Mouse (Mus musculus): ENCODE data around the gene Cdon.

- TF ChIP-seq CTCF (IDR thresholded peaks at IDR 0.05; ENCODE audit: insufficient read depth, low read length) = no peak
- TF ChIP-seq POLR2A (IDR thresholded peaks at IDR 0.05; ENCODE audit: borderline replicate concordance, extremely low read depth, low read depth, low read length) = no peak
Measured at GRCm38 (mm10) chr9:35494937-35495336, 74.0 kb downstream of the Cdon start.
